Mouse (Mus musculus): ENCODE measurements around the gene Zbtb20.
A peak's percentile ranks its signal among the peaks of the same experiment; 100 is the strongest.

Zbtb20 gene

DNA sequence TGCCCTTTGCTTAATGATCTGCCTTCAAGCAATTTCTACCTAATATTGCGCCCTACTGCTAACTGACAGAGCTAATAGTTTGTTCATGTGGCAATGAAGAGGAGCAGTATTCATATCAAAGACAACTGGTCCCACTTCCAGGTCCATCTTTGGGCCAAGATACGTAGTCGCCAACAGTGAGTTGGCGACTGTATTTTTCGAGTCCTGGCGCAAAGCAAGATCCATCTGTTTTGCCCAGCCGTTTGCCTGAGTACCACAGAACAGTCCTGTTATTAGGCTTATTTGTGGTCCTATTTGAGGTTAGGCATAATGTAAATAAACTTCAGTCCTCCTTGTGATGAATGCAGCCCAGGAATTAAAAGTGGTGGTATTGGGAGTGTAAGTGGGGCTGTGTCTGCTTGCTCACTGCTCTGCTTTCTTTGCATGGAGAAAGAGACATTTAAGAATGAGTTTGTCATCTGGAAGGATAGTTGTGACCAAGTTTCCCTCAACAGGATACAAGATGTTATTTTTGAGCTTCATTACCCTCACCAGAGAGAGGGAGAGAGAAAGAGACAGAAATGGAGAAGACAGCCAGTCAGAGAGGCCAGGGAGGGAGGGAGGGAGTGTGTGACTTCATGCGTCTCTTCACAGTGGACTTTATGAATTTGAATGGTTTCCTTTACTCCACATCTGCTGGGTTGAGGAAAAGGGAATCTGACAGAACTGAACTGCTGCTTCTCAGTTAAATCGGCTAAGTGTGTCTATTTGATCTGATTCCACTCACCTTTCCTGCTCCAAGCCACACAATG is 315.6 kb downstream of the Zbtb20 start:
- no peak for DNase-seq (ENCODE audit: low read depth, low spot score)

DNA sequence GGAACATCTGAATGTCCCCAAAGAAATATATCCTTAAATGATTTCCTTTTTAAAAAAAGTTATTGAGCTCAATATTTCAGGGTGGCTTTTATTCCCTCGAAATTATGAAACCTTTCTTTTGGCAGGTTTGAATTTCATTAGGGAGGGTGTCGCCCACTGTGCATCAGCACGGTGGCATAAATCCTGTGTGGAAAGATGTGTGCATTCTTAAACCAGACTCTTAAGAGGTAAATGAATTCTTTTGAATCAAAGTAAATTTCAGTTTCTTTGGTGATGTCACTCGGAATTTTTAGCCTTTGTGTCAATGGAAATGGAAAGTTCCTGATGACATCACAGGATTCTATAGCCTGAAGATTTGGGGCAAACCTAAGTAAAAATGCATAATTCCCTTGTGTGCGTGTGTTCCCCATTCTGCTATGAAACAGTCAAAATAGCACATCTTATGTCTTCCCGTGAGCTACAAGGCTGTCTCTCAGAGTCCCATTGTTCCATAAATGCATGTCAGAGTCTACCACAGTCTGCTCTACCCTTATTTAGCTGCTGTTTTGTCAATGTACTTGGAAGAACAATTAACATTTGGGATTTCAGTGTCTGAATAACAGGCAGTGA is 318.1 kb downstream of the Zbtb20 start:
- no peak for DNase-seq (ENCODE audit: low read depth, low spot score)

DNA sequence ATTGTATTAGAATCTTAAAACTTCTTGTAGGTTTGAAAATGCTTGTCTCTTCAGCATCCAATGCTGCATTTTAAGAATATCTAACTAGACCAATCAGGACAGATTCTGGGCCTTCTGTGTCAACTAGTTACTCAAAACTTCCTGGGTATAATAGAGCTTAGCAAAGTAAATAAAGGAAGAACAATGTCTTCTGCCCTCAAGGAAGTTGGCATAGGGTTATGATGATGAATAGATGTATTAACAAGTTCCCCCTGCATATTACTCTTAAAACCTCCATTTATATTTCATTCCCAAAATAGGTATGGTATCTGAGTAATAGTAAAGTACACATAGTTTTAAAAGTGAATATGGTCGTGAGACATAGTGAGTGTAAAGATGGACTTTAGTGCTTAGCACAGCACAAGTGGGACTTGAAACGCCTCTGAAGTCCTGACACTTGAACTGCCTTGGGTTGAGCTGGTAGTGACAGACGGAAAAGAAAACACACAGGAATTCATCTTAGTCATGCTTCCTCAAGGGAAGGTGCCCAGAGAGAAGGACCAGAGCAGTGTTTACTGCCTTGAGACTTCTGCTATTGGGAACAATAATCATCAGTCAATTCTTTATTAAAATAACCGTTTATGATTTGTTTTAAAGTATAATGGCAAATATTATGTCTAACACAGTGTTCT is 341.8 kb downstream of the Zbtb20 start:
- DNase-seq (ENCODE audit: low read depth, low spot score), result no peak

DNA sequence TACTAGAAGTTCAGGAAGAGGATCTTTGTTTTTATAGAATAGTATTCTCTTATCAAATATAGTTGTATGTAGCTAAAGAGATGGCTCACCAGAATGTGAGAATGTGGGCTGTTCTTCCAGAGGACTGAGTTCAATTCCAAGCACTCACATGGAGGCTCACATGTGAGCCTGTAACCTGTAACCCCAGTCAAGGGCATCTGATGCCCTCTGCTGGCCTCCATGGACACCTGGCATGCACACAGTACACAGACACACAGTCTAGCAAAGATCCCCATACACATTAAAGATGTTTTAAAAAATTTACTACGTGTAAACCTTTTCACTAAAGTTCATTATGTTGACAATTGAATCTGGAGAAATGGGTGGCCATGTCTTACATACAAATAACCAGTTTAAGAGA is 343.7 kb downstream of the Zbtb20 start:
- no peak for DNase-seq (ENCODE audit: low read depth, low spot score)

DNA sequence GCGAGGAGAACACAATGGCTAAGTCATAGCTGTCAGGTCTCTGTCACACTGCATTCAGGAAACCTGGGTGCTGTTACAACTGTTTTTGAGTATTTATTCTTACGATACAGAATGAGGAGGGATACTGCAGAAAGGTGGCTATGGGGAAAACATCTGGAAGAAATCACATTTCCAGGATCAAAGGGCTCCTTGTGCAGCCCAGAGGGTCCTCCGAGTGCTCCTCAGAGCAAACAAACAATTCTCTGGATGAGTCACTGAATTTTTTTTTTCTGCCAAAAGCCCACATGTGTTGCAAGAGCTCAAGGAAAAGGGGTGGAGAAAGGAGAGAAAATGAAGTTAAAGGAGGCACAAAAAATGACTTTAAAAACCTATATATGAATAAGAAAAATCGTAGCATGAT is 345.6 kb downstream of the Zbtb20 start:
- no peak for DNase-seq (ENCODE audit: low read depth, low spot score)

DNA sequence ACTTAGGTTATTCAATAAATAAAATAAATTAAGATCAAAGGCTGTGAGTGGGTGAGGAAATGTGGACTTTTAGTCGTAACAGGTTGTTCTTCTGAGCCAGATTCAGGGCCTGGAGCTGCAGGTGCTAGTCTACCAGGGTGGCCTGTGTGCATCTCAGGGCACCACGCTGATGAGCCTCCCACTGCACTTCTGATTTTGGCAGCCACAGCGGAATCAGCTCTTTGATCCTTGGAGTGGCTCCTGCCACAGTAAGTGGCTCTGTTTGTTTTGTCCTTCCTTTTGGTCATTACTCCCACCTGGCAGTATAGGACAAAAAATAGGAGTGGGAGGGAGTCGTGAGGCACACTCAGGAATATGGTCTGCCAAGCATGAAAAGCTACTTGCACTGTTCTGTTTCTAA is 354.6 kb downstream of the Zbtb20 start:
- no peak for DNase-seq (ENCODE audit: low read depth, low spot score)

DNA sequence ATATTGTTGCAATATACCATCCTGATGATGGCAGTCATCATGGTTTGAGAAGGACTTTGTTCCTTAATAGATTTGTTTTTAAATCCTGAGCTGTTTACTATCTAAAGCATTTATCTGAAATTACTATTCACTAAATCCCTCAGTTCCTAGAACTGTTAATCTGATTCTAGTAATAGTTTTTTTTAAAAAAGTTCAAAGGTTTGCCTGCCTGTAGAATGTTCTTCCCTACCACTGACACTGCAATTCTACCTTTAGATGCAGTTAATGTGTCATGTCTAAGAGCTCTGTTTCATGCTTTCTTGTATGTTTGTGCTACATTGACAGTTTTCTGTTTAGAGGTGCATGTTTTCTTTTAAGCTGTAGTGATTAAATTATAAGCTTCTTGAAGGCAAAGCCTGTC is 358.6 kb downstream of the Zbtb20 start:
- no peak for DNase-seq (ENCODE audit: low read depth, low spot score)

DNA sequence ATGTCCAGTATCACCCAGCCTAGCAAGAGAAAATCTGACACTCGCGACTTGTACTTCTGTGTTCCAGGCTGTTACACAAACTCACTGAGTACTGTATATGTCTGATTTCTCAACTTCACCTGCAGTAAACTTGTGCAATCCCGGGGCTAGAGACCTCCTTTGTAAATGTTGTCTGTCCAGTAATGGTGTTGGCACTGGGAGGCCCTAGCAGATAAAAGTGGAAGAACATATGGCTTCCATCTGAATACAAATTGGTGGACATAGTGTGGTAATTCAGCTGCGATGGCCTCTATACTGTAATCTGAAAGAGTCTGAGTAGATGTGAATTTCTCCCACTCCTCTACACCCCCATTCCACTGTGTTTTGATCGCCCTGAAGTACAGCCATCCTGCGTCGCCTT is 359.6 kb downstream of the Zbtb20 start:
- DNase-seq (ENCODE audit: low read depth, low spot score), result no peak

DNA sequence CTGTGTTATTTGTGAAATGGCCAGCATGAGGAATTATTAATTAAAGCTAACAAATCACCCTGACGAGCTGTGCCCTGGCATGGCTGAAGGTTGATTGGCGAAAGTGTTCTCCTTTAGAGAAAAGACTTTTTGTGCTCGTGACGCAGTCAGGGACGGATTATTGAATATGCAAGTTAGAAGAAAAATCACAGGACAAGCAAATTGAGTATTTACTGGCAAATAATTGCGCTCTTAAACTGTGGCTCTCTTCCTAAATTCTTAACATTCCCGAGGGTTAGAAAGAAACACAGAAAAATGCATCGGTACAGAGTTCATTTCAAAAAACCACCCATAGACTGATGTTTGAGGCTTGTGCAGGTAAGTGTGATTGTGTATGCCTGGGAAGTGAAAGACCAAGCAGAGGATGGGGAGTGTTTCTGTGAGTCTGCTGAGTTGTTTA is 360.1 kb downstream of the Zbtb20 start:
- no peak for DNase-seq (ENCODE audit: low read depth, low spot score)

DNA sequence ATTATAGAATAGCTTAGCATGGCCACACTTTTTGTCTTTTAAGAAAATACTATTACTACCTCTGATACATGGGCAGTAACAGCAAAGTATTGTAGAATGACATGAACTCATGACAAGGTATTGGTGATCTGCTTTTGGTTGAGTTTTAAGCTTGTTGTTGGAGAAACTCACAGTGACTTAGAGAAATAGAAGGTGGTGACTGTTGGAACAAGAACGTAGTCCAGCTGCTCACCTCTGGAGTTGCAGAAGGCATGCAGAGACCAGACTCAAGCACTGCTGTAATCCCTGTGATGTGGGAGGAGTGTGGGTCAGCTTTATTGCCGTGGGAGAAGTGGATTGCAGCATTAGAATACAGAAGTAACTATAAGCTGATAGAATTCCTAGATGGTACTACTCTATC is 361.9 kb downstream of the Zbtb20 start:
- no peak for DNase-seq (ENCODE audit: low read depth, low spot score)

DNA sequence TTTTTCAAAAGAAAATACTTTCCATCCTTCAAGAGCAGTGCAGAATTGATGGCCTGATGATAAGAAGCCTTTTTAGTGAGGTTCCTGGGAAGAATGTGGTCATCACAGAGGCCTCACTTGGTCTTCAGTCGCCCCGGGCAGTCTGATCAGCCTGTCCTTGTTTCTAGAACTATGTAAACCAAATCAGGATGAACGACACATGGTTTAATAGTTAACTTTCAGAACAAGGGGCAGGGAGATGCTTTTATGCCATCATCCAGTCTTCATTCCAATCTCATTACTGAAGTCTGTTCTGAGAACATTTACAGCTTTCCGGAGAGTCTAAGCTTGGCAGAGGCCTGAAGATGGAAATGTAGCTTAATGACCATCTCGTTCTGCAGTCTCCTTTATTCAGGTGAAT is 371.3 kb downstream of the Zbtb20 start:
- no peak for DNase-seq (ENCODE audit: low read depth, low spot score)

DNA sequence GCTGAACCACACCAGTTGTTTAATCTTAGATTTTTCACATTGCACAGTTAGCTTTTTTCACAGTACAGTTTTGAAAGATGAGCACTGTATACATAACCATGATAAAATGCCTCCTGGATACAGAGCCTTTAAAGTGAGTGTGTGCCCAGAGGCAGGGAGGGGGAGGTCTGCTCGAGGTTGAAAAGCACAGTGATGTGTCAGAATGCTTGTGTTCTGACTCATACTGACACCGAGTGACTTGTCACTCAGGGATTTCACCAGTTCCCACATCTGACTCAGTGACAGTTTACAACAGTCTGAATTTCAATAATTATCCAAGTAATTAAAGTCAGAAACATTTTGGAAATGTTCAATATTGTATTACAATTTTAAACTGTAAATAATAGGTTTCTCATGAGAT is 377.4 kb downstream of the Zbtb20 start:
- DNase-seq (ENCODE audit: low read depth, low spot score), result peak; percentile 26

DNA sequence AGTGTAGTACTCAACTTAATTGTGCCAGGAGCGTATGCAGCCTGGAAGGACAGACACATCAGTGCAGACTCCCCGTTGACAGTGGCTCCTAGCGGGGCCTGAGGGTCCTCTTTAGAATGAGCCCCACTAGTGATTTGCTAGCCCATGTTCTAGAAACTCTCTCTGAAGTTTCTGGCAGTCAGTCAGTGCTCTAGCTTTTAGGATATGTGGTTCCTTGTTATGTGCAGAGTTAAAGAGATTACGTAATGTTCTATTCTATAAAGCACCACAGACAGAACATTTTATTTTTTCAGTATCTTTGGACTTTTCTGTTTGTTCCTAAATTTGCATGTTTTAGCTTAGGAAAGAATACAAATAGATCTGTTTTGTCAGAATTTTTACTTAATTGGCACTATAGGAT is 378.1 kb downstream of the Zbtb20 start:
- no peak for DNase-seq (ENCODE audit: low read depth, low spot score)

DNA sequence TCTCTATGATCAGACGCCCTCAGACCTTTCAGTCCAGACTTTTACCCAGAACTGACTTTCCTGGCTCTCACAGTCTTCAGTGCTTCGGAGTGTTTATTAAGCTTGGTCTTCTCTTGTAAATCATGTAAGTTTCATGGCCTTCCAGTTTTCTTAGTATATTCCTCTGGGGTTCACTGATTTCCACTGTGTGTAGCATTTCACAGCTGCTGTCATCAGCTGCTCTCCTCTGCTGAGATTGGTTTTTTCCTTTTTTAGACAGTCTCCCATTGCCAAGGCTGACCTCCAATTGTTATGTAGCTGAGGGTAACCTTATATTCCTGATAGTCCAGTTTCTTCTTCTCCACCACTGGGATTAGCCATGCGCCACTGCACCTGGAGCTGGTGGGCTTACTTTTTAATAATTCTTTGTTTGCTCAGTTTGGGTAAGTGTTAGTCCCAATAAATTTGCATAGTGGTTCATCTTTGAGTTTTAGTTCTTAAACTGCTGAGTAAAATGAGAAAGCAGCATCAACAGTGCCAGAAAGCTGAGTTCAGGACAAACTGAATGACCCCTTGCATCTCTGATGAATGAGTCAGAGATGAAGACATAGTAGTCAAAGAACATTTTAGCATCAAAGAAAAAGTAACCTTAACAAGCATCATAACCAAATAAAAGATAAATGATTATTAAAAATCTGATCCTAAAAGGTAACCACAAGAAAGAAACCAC is 380.7 kb downstream of the Zbtb20 start:
- DNase-seq (ENCODE audit: low read depth, low spot score), result no peak

DNA sequence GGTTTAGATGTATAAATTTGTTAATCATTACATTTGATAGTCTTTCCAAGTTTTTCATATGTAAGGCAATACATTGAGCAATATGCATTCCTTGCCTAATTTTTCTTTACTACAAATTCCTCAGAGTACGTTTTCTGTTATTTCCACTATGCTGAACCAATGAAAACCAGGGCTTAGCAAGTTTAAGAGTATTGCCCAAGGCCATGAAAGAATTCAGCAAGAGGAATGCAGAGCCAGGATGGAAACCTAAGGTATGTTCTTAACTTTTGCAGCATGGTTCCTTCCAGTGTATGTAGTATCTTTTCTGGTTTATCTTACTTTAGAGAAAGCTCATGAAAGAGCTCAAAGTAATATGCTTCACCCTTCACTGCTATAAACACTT is 381.2 kb downstream of the Zbtb20 start:
- no peak for DNase-seq (ENCODE audit: low read depth, low spot score)

DNA sequence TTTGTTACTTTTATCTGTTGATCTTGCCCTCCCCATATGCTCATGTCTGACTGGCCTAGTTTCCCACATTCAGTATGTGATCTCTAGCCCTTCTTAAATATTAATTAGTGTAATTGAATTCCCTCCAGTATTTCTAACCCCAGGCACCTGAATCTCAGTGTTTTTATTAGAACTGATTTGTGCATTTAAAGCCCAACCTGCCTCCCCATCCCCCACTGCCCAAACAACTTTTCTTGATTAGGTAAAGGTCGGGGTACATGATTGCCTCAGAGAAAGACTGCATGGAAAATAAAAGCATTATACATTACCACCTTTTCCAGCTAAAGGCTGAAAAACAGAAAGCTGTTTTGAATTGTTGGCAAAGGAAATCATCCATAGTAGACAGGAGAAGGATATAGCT is 383.8 kb downstream of the Zbtb20 start:
- DNase-seq (ENCODE audit: low read depth, low spot score), result no peak

DNA sequence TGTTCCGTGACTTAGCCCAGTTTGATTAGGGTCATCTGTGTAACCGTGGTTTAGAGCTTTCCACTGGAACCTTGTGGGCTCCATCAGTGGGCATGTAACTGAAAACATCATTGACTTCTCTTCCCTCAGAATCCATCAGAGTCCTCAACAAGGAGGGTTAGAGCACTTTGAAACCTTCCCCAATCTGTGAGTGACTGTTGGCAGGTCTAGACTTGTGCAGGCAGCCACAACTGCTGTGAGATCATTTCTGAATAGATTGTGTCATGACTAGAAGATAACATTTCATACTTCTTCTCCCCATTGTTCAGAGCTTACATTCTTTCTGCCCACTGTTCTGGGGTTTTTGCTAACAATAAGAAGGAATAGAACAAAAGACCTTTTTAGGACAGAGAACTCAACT is 385.2 kb downstream of the Zbtb20 start:
- no peak for DNase-seq (ENCODE audit: low read depth, low spot score)

DNA sequence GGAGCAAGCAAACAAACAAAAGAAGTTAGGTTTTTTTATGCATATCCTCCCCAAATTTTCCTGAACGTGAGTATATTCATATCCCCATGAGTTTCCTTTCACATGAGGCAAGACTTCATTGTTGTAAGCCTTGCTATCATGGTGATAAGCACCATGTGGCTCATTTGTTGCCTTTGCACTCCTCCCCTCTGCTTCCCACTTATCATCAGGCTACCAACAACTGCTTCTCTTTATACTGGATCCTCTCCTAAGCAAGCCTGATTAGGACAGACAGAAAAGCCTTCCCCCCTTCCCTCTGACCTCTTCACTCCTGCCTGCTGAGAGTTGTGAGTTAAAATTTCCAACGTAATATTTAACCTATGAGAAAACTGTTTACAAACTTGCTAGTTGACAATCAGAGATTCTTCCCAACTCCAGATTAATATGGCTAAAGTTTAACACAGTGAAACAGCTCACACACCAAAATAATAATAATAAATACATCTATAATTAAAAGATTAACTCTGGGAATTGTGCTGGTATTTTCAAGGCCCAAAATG is 398.4 kb downstream of the Zbtb20 start:
- no peak for DNase-seq (ENCODE audit: low read depth, low spot score)

DNA sequence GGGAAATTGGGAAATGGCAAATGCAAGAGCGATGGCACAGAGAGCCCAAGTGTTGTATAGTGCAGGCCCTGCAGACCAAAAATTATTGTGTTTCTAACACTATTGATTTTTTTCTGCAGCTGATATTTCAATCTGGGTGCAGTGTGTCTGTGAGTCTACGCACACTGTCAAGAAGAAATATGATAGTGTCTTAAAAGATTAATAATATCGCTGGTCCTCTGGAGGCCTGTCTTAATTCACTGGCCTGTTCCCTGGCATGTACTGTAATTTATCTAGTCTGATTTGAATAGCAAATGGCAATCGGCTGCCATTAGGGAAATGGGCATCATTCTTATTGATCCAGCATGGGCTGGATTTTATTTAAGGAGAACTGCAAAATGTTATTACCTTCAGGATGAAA is 401.1 kb downstream of the Zbtb20 start:
- no peak for DNase-seq (ENCODE audit: low read depth, low spot score)

DNA sequence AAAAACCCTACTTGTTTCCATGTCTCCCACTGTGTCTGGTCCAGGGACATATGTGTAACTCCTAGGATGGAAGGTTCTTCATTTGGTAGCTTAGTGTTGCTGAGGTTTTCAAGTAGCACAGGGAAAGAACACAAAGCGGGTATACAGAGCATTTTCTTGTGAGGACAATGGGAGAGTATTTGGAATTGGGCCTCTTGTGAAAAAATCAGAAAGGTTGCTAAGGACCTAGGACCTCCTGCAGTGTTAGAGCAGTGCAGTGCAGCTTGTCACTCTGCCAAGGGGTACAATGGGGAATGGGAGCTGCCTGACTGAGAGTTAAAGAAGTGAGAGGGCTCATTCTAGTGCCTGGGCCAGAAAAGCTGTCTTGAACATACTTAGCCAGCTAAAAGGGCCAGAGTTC is 410.6 kb downstream of the Zbtb20 start:
- no peak for DNase-seq (ENCODE audit: low read depth, low spot score)

DNA sequence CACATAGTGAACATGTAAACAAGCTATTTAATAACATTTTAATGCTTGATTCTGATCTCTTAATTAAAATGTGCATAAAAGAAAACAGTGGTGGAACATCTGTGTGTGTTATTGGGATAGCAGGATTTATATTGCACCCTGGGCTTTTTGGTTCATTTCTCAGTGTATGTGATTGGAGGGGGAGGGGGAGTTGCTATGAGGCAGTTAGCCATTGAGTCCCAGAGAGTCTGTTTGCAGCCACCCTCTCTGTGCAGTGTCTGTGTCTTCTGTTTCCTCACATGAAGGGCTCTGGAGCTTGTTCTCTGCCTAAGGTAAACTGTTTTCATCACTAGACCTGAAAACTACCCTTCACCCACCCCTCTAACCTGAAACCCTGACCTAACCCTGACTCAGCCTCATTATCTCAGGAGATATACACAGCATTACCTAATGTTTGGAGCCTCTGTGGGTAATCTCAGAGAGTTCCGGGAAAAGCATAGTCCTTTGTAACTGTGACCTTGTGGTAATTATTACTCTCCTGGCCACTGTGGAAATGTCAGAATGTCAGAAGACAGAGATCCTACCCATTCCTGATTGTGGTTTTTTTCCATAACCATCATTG is 411.2 kb downstream of the Zbtb20 start:
- no peak for DNase-seq (ENCODE audit: low read depth, low spot score)

DNA sequence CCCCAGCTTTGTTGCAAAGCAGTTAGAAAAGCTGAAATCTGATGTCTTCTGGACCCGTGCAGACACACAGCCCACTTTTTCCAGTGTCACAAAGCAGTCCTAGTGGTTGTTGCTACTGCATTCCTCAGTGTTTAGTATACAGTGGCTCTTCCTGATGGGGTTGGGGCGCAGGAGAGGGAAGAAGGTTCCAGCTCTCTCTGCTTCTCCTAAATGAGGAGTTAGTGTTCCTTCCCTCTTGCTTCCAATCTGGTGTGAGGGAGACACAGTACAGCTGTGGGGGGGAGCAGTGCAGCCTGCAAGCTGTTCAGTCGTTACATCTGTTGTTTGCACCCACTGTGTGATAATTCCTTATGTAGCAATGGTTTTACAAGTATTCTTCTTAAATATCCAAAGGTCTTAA is 415.7 kb downstream of the Zbtb20 start:
- no peak for DNase-seq (ENCODE audit: low read depth, low spot score)

Data from CD4-positive helper T cell, adult 2 months (primary cell).